8 mouse cellular contexts compared by ENCODE assay signal in the genomic region with DNA sequence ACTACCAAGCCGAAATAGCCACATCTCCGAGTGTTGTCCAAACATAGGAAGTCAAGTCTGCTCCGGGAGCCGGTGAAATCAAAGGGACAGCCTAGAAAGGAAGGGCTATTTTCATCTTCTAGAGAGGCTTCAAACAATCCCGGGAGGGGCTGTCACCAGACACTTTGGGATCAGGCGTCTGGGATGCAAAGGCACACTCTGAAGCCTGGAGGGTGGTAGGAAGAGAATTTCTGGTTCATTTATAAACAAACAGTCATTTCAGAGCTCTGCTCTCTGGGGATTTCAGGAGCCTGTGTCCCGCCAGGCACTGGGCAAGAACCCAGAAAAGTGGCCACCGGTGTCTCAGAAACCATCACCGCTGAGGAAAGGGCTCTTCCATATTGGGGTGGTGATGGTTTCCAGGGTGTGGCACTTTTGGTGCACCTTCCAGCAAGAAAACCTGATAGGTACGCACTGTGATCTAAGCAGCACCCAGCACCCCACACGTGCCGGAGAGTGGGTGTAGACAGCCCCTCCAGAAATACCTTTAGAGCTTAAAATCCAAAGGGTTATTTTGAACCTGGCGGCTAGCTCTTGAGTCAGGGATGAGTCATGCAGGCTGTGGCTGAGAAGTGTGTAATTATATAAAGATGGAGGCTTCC. TPM values are rescaled to one million over a fixed set of nuclear protein-coding genes. Genes with fewer than 3 reads are reported as not detected.
DNase-seq lines count a peak whose midpoint lies in the region; ATAC-seq and TF ChIP-seq lines count a peak whose summit lies in the region.

No protein-coding gene starts in this region.

- H3K4me1 ChIP-seq in small intestine, adult 2 months (ENCODE audit: control insufficient read depth, insufficient read depth, insufficient read length, low read length) = no peaks in the 10 kb centered on the region

- no peaks in the 10 kb centered on the region for H3K36me3 ChIP-seq in small intestine, adult 2 months (ENCODE audit: control insufficient read depth, insufficient read depth, low read length)

- TF ChIP-seq CTCF in small intestine, adult 2 months (IDR thresholded peaks at IDR 0.05; ENCODE audit: extremely low read depth, insufficient read length, insufficient replicate concordance, low read depth, low read length) = no peak

- peak; percentile 35 for DNase-seq in adrenal gland, postnatal 14 days
- DNase-seq in adrenal gland, postnatal 10 days = no peak
- peak; percentile 70 for DNase-seq in left cerebral cortex, adult 11 months (ENCODE audit: low spot score)
- DNase-seq in left cerebral cortex, postnatal 4 days = no peak
- peak; percentile 40 to 74 for DNase-seq in left cerebral cortex, postnatal 10 days (ENCODE audit: extremely low spot score in 1 of 2, low spot score in 2 of 2)
- DNase-seq in retina, embryonic 14.5 days (ENCODE audit: low spot score) = no peak

- no peaks in the 10 kb centered on the region for H3K27me3 ChIP-seq in small intestine, adult 2 months (ENCODE audit: control insufficient read depth, insufficient read depth, low read length)

- 54% methylated on average over 13 of the region's 13 CpGs for WGBS in small intestine, adult 2 months

- intact Hi-C loops in left cerebral cortex, postnatal 4 days (cut with DNase I) = no loop called here
- intact Hi-C loops in left cerebral cortex, postnatal 10 days (cut with DNase I) = no loop called here

- peak overlapping the region; percentile 37; the same call in 1 of the 2 replicates for H3K27ac ChIP-seq in small intestine, adult 2 months (ENCODE audit: insufficient read depth, low read depth, low read length)

- no peak overlapping the region for H3K4me3 ChIP-seq in small intestine, adult 2 months (ENCODE audit: low read depth, low read length)

- no peak for ATAC-seq in monocyte, adult 5-6 weeks (replicated peaks; ENCODE audit: insufficient number of reproducible peaks, low FRiP score, low TSS enrichment, poor library complexity, severe bottlenecking)

- TF ChIP-seq POLR2A in small intestine, adult 2 months (IDR thresholded peaks at IDR 0.05; ENCODE audit: low read depth, low read length) = no peak

RNA-seq across cellular contexts. Expression of a gene that starts 17.3 kb away (rescaled TPM):
- total RNA-seq in adrenal gland, postnatal 14 days (2021) = 11.5 and 11.7 TPM in 2 replicates
- total RNA-seq in adrenal gland, postnatal 10 days (2021) = 10 to 100 TPM in 1 of 2 experiments, 1 to 10 TPM in 1; 8.1 to 15.9 TPM
- total RNA-seq in left cerebral cortex, postnatal 4 days (2021) = 10 to 100 TPM; 23.8 to 25.1 TPM
- total RNA-seq in left cerebral cortex, postnatal 10 days (2021) = 10 to 100 TPM; 24.7 to 30.6 TPM
- polyA plus RNA-seq in small intestine, adult 2 months (2012; rRNA removed) = 1.5 and 1.9 TPM in 2 replicates
- not detected in 3 replicates for total RNA-seq in monocyte, adult 5-6 weeks (2017)

RNA-seq across cellular contexts. Expression of a gene that starts 24.5 kb away (rescaled TPM):
- total RNA-seq in adrenal gland, postnatal 14 days (2021) = not detected in 2 replicates
- 1 to 10 TPM in 1 of 2 experiments, under 1 TPM in 1; 0.45 to 2.7 TPM for total RNA-seq in adrenal gland, postnatal 10 days (2021)
- total RNA-seq in left cerebral cortex, postnatal 4 days (2021) = under 1 TPM in 1 of 2 experiments, not detected in 1; 0.42 TPM
- under 1 TPM; 0.59 to 0.69 TPM for total RNA-seq in left cerebral cortex, postnatal 10 days (2021)
- 0.18 TPM in 1 of 2 replicates, not detected in the other for polyA plus RNA-seq in small intestine, adult 2 months (2012; rRNA removed)
- not detected in 3 replicates for total RNA-seq in monocyte, adult 5-6 weeks (2017)

RNA-seq across cellular contexts. Expression of a gene that starts 45.8 kb away (rescaled TPM):
- 2.0 and 2.1 TPM in 2 replicates for total RNA-seq in adrenal gland, postnatal 14 days (2021)
- total RNA-seq in adrenal gland, postnatal 10 days (2021) = 1 to 10 TPM; 2.0 TPM
- total RNA-seq in left cerebral cortex, postnatal 4 days (2021) = 10 to 100 TPM; 55.8 to 61.9 TPM
- total RNA-seq in left cerebral cortex, postnatal 10 days (2021) = 100 to 1,000 TPM; 143 to 149 TPM
- polyA plus RNA-seq in small intestine, adult 2 months (2012; rRNA removed) = 0.08 TPM in 2 replicates
- not detected in 3 replicates for total RNA-seq in monocyte, adult 5-6 weeks (2017)

Comparison
In these comparisons a context has a peak if more than half of its experiments do, and no peak if none do; other contexts are left out.
1. DNase-seq: peak in adrenal gland, postnatal 14 days (single experiment), left cerebral cortex, adult 11 months (single experiment) and left cerebral cortex, postnatal 10 days (2 of 2); none in adrenal gland, postnatal 10 days (single experiment), left cerebral cortex, postnatal 4 days (single experiment) and retina, embryonic 14.5 days (single experiment).
2. RNA of a gene that starts 45.8 kb away (total RNA-seq): 143 to 149 TPM in left cerebral cortex, postnatal 10 days and 55.8 to 61.9 TPM in left cerebral cortex, postnatal 4 days; 2.0 to 2.1 TPM in adrenal gland, postnatal 14 days, 2.0 TPM in adrenal gland, postnatal 10 days and not detected in monocyte, adult 5-6 weeks; every median in the first group is over 10 times any median in the second.